8 mouse cellular contexts compared by ENCODE assay signal in the genomic region with DNA sequence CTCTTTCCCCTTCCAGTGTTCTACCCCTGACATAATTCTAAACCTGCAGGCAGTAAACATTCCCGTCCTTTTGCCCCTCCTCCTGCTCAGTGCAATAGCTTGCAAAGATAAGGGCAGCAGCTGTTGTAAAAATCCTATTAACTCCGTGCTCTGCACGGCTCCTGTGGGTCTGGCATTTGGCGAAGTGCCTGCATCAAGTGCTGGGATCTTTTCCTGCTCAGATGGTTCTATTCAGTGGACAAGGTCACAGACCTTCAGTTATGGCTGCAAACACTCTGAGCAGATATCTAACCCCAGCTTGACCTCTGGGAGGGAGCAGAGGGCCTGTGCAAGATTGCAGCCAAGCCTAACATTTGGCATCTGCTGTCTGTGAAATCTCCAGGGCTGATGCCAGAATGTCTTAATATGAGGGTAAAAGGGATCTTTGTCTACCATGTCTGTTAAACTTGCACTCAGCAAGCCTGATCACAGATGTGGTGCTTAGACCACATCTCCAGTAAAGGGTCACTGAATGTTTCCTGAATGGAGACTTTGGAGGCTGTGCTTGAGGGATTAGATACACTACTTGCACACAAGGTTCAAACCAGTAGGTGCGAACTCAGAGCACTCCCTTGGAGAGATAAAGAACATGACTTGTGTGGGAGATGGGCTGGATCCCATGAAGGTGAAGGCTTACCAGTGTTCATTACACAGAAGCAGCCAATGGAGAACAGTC. TPM values are rescaled to one million over a fixed set of nuclear protein-coding genes. Genes with fewer than 3 reads are reported as not detected.
DNase-seq lines count a peak whose midpoint lies in the region; ATAC-seq lines count a peak whose summit lies in the region.

No protein-coding gene starts in this region.

- no peaks in the 10 kb centered on the region for H3K27me3 ChIP-seq in heart, embryonic 16.5 days (ENCODE audit: control insufficient read depth, insufficient read depth, low read length)
- H3K27me3 ChIP-seq in stomach, embryonic 16.5 days (ENCODE audit: control insufficient read depth, insufficient read depth, low read length) = no peaks in the 10 kb centered on the region

- peak; percentile 36 for DNase-seq in Muller cell, postnatal 12 days (ENCODE audit: inconsistent ontology term)
- DNase-seq in kidney, postnatal 14 days = peak; percentile 86
- peak; percentile 23 to 74 for DNase-seq in lung, postnatal 4 days
- DNase-seq in frontal cortex, postnatal 36 days (ENCODE audit: low spot score in 2 of 2) = no peak
- DNase-seq in layer of hippocampus, adult 9-10 months (ENCODE audit: low spot score) = no peak

- H3K4me2 ChIP-seq in heart, embryonic 16.5 days (ENCODE audit: low read depth, low read length) = peak overlapping the region; percentile 42
- no peak overlapping the region for H3K4me2 ChIP-seq in stomach, embryonic 16.5 days (ENCODE audit: low read depth, low read length)

- H3K9ac ChIP-seq in heart, embryonic 16.5 days (ENCODE audit: low read length) = no peak overlapping the region
- H3K9ac ChIP-seq in stomach, embryonic 16.5 days (ENCODE audit: low read length) = no peak overlapping the region

- H3K4me3 ChIP-seq in brown adipose tissue, adult 24 weeks (ENCODE audit: insufficient read depth, low read depth, low read length) = no peak overlapping the region
- H3K4me3 ChIP-seq in heart, embryonic 16.5 days (ENCODE audit: low read length) = no peak overlapping the region; the same call in 1 of the 2 replicates
- H3K4me3 ChIP-seq in stomach, embryonic 16.5 days (replicated peaks; ENCODE audit: low read length) = no peak overlapping the region

- no peaks in the 10 kb centered on the region for H3K9me3 ChIP-seq in heart, embryonic 16.5 days (replicated peaks; ENCODE audit: control insufficient read depth, low read length)
- no peaks in the 10 kb centered on the region for H3K9me3 ChIP-seq in stomach, embryonic 16.5 days (replicated peaks; ENCODE audit: control insufficient read depth, low read length)

- H3K4me1 ChIP-seq in brown adipose tissue, adult 24 weeks (ENCODE audit: control insufficient read depth, insufficient read depth, insufficient read length, low read length) = no peaks in the 10 kb centered on the region
- peaks cover 7% of the 10 kb centered on the region; the same call in 1 of the 2 replicates for H3K4me1 ChIP-seq in heart, embryonic 16.5 days (ENCODE audit: control insufficient read depth, insufficient read depth, low read length)
- peaks cover 7% of the 10 kb centered on the region for H3K4me1 ChIP-seq in stomach, embryonic 16.5 days (ENCODE audit: control insufficient read depth, insufficient read depth, low read length)

- 15% methylated on average over 5 of the region's 5 CpGs for WGBS in heart, embryonic 16.5 days
- 14% methylated on average over 5 of the region's 5 CpGs for WGBS in stomach, embryonic 16.5 days

- ATAC-seq in heart, embryonic 16.5 days (replicated peaks; ENCODE audit: extremely low read depth, insufficient read depth, low FRiP score) = peak; percentile 91
- ATAC-seq in stomach, embryonic 16.5 days (ENCODE audit: insufficient read depth, low FRiP score) = peak; percentile 91

- no peaks in the 10 kb centered on the region for H3K36me3 ChIP-seq in heart, embryonic 16.5 days (ENCODE audit: control insufficient read depth, insufficient read depth)
- H3K36me3 ChIP-seq in stomach, embryonic 16.5 days (ENCODE audit: control insufficient read depth, insufficient read depth, low read length) = no peaks in the 10 kb centered on the region

- H3K27ac ChIP-seq in brown adipose tissue, adult 24 weeks (replicated peaks; ENCODE audit: low read depth, low read length) = peak overlapping the region; percentile 51
- peak overlapping the region; percentile 75 for H3K27ac ChIP-seq in heart, embryonic 16.5 days (ENCODE audit: low read length)
- H3K27ac ChIP-seq in stomach, embryonic 16.5 days (ENCODE audit: low read length) = peak overlapping the region; percentile 7; the same call in 1 of the 2 replicates

RNA-seq across cellular contexts. Expression of gene Gm5269, which starts 15.2 kb away (rescaled TPM):
- polyA plus RNA-seq in brown adipose tissue, adult 24 weeks (2012; ENCODE audit: insufficient read depth, insufficient read length, missing spikeins) = not detected in 2 replicates
- polyA plus RNA-seq in heart, embryonic 16.5 days (2015; fragmentation: Nextera tagmentation; extraction: Ambion mirVana) = not detected in 2 replicates
- polyA plus RNA-seq in stomach, embryonic 16.5 days (2015; fragmentation: Nextera tagmentation; extraction: Ambion mirVana) = not detected in 2 replicates

RNA-seq across cellular contexts. Expression of gene Slc40a1, which starts 21.1 kb away (rescaled TPM):
- polyA plus RNA-seq in brown adipose tissue, adult 24 weeks (2012; ENCODE audit: insufficient read depth, insufficient read length, missing spikeins) = 7.4 and 13.3 TPM in 2 replicates
- 18.0 and 18.8 TPM in 2 replicates for polyA plus RNA-seq in heart, embryonic 16.5 days (2015; fragmentation: Nextera tagmentation; extraction: Ambion mirVana)
- polyA plus RNA-seq in stomach, embryonic 16.5 days (2015; fragmentation: Nextera tagmentation; extraction: Ambion mirVana) = 123 and 142 TPM in 2 replicates

Comparison
In these comparisons a context has a peak if more than half of its experiments do, and no peak if none do; other contexts are left out.
1. DNase-seq: peak in Muller cell, postnatal 12 days (single experiment), kidney, postnatal 14 days (single experiment) and lung, postnatal 4 days (2 of 2); none in frontal cortex, postnatal 36 days (0 of 2) and layer of hippocampus, adult 9-10 months (single experiment).
2. H3K27ac ChIP-seq: peak in every context shown above with its lines; median percentile 75 in heart, embryonic 16.5 days; 51 in brown adipose tissue, adult 24 weeks; 7 in stomach, embryonic 16.5 days.